Mouse (Mus musculus) bone marrow, adult 2 months (tissue): ENCODE results near the gene Nrn1l.

Experiments
- CTCF ChIP-seq: fragments of 200-500 bp; IDR thresholded peaks from 2 replicates; pipeline ENCODE4 v1.5.1; 2011; ENCODE audit warnings: low read length, control low read depth; ENCODE audit not compliant: control insufficient read depth, insufficient read depth
- POLR2A ChIP-seq: fragments of 200-500 bp; IDR thresholded peaks from 2 replicates; pipeline ENCODE4 v1.6.1; 2011; ENCODE audit warnings: low read depth, mild to moderate bottlenecking, control low read depth, low read length, borderline replicate concordance; ENCODE audit not compliant: control insufficient read depth

DNA sequence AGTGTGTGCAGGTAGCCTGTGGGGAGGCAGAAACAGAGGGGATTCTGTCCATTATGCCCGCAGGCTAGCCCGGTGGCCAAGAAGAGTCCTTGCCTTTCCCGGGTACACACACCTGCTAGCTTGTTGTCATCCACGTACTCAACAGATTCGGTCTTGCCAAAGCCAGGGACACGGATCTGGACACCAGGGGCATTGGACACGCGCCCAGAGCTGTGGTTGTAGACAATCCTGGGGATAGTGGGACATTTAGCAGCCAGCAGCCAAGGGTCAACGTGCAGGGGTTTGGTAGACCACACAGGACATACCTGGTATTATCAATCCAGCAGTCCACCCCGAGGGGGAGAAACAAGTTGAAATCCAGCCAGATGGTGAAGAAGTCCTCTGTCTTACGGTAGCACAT lies 48.7 kb downstream of the Nrn1l start:
- TF ChIP-seq CTCF = no peak
- no peak for TF ChIP-seq POLR2A
